Mouse (Mus musculus): ENCODE results near the gene Atp1b3.
"Not testable (repeated sequence)": the region's sequence is repeated elsewhere in the genome, so short reads cannot be mapped to it uniquely, and the experiment has no call there.

Gene Atp1b3

DNA sequence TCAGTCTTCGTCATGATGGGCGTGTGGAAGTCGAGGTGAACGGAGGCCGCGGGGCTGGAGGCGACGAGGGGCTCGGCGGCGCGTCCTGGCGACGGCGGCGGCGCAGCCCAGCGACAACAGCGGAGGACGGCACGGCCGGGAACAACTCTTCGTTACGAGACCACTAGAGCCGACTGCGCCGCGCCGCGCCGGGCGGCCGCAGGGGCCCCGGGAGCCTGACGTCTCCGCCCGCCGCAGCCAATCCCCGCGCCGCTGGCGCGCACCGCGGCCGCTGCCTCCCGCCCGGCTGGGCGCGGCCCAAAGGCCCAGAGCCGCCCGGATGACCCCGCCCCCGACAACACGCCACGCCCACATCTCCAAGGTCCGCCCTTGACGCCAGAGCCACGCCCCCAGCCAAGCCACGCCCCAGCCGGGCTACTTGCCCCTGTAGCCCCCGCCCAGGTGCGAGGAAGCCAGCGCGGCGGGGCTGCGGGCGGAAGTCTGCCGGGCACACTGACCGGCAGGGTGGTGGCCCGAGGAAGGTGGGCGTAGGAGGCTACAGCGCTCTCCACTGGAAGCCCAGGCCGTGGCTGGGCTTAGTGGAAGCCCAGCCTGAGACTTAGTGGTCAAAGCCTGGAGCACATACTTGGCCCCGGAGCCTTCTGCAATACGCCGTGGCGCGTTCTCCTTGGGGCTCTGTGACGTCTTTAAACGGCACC is at the start of gene Atp1b3:
Gene Atp1b3 (minus strand): TSS at position 302 of the 698 bp plus-strand sequence.
- DNase-seq, result peak; percentile 98

GRCm38 (mm10) chr9:96412821-96413405 is 48.7 kb upstream of the Atp1b3 start:
- DNase-seq, result no peak

DNA sequence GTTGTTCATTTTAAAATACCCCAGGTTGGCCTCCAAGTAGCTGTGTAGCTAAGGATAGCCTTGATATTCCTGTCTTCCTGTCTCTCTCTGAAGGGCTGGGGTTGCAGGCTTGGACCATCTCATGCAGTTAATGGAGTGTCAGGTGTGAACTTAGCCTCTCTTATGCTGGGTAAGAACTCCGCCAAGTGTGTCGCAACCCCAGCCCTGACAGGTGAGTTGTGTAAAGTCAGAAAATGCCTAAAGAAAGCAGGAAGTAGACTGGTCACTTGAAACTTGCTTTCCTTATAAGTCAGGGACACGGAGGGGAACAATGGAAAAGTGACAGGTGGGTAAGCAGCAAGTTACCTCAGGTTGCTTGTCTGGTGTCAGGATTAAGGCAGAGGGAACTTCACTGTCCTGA is 40.1 kb upstream of the Atp1b3 start:
- peak; percentile 82 for DNase-seq

DNA sequence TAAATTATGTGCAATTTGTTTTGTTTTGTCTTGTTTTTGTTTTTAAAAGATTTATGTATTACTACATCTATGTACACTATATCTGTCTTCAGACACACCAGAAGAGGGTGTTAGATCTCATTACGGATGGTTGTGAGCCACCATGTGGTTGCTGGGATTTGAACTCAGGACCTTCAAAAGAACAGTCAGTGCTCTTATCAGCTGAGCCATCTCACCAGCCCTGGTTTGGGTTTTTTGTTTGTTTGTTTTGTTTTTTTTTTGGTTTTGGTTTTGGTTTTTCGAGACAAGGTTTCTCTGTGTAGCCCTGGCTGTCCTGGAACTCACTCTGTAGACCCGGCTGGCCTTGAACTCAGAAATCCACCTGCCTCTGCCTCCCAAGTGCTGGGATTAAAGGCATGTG is 35.7 kb upstream of the Atp1b3 start:
- not testable (repeated sequence) for DNase-seq

DNA sequence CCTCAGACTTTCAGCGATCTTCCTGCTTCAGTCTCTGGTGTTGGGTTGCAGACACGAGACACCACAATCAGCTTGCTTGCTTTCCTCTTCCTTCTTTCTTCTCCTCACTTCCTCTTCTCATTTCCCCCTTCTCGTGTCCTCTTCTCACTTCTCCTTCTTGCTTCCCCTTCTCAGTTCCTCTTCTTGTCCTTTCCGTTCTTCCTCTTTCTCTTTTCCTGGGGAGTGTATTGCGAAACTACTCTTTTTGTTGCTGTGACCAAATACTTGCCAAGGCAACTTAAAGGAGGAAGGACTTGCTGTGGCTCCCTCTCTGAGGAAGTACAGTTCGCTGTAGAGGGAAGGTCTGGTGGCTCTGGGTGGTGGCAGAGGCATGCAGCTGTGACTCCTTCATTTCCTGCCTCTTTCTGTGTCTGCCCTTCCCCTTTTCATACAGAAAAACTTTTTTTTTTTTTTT is 35.2 kb upstream of the Atp1b3 start:
- no peak for DNase-seq

- no peak for DNase-seq
These were observed 34.4 kb upstream of the Atp1b3 start for GRCm38 (mm10) chr9:96398614-96399013.

- DNase-seq, result no peak
These were observed 33.9 kb upstream of the Atp1b3 start for GRCm38 (mm10) chr9:96398165-96398564.

DNA sequence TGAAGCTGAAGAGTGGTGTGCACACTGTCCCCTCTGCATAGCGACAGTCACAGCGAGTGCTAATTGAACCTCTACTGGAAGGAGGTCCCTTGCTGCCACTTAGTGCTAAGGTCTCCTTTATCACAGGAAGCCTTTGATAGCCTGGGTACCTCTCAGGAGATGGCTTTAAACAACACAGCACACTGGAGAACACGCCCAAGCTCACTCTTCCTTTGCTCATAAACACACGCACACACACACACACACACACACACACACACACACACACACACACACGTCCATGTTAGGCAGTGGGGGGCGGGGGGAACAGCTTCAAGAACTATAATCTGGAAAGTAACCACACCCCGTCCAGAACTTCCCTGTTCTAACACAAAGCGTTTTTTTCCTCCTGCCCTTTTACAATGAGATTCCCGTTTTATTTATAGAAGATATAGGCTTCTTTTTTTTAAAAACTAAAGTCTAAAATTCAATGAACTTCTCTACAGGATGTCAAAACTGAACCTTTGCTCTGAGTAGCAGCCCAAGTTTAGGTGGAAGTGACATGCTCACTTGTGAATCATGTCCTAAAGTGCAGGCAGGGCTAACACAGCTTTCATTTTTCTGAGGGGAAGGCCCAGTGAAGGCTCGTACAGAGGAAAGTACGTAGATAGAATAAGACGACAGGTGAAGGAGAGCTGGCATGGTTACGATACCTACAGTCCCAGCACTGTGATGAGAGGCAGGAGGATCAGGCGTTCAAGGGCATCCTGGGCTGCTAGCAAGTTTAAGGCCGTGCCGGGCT is 30.9 kb upstream of the Atp1b3 start:
- DNase-seq, result peak; percentile 76

- DNase-seq, result no peak
These were observed 29.5 kb upstream of the Atp1b3 start for GRCm38 (mm10) chr9:96393731-96394235.

DNA sequence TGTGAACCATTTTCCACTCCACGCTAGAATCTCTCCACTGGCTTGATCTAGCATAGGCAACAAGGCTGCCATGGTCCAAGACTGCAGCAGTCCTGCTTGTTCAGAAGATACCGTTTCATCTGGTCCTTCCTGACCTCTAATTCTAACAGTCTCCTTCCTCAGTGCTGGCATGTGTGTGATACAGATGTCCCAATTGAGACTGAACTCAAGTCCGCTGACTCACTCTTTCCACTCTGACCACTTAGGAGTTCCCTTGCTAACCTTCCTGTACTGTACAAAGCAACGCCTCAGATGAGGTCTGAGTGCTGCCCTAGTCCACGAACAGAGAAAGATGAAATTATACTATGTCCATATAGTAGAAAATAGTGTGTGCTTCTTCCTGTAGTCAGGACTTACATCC is 28.9 kb upstream of the Atp1b3 start:
- no peak for DNase-seq

- DNase-seq, result peak; percentile 61
These were observed 27.7 kb upstream of the Atp1b3 start for GRCm38 (mm10) chr9:96391921-96392320.

DNA sequence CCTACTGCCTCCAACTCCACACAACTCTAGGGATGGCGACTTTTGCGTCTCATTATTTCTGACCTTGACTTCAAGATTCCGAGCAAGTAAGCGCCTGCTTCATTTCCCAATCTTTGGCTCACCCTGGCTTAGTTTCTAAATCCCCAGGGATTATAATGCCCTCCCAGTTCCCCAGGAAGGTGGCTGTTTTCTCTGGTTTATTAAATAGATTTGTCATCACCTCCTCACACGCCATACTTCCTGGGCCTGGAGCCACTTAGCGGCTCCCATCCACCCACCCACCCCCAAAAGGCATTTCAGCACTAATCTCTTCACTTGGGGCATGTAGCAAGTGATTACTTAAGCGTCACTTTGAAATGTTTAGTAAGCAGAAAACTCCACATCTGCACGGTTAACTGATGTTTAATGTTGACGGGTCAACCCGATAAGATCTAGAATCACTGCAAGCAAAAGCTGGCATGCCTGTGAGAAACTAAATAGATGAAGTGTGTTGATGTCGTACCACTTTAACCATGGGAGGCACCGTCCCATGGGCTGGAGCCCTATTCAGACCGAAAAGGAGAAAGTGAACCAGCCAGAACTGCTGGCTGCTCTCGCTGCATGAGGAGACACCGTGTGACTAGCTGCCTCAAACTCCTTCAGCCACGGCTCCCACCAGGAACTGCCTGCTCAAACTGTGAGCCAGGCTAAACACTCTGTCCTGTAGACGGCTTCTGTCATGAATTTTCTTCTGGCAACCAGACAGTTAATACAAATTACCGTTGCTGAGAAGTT is 19.7 kb upstream of the Atp1b3 start:
- DNase-seq, result no peak

DNA sequence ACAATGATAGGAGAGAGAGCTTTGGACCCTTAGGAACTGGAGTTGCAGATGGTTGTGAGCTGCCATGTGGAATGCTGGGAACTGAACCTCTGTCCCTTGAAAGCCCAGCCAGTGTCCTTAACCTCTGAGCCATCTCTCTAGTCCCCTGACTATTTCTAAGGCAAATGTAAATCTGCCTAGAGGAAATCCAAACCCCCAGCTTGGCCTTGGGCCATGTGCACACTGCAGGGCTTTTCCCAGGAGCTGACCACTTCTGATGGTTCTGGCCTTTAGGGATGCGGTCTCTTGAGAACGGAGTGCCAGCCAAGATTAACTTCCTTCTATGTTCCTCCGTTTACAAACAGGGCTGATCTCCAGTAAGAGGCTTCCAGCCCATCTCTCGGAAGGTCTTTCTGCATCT is 18.5 kb upstream of the Atp1b3 start:
- no peak for DNase-seq

GRCm38 (mm10) chr9:96381393-96381792 is 17.2 kb upstream of the Atp1b3 start:
- peak; percentile 86 for DNase-seq

GRCm38 (mm10) chr9:96379551-96379950 is 15.3 kb upstream of the Atp1b3 start:
- DNase-seq, result peak; percentile 77

DNA sequence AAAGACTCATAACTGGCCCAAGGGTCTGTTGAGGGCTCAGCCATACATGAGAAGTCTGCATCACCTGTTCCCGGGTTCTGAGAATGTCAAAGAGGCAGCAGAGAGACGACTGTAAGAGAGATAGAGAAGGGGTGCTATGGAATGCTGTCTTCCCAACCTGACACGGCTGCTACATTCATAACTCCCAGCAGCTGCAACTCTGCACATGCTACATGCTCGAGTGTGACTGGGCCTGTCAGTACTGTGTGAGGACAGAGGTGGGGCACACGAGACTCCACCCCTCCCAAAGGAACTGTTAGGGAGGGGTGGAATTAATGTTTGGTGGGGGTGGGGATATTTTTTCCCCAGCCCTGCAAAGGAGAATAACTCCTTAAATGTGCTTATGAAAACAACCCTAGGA is 14.5 kb upstream of the Atp1b3 start:
- DNase-seq, result no peak

GRCm38 (mm10) chr9:96377096-96377495 is 12.9 kb upstream of the Atp1b3 start:
- DNase-seq, result no peak

DNA sequence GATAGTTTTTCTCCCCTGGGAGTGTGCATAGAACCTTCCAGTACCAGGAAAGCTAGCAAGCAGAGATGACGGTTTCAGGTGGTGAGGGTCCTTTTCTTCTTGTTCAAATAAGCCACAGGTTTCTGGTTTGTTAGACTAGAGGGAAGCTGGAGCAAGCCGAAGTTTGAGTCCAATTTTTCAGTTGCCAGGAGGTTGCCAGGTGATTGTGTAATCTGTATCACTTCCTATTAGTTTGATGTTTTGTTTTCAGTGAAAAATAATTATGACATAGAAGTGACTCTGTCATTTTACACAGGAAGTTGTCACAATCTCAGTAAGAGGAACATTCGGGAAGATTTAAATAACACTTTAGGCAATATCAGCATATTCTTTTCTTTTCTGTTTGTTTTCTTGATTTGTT is 11.6 kb upstream of the Atp1b3 start:
- DNase-seq, result peak; percentile 70

DNA sequence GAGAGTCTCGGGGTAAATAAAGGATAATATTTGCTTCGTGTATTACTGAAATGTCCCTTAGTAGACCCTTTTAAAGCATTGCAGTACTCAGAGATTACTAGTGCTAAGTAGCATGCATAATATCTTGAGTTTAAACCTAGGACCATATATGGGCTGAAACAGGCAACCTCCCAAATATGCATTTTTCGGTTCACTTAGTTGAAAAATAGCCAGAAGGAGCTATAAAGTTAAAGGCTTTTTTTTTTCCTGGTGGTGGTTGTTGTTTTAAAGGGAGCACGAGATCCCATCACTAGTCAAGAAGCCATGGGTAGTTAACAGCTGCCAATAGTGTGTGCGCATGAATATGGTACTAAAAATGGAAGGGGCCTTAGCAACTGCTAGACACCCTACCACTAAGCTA is 6.8 kb upstream of the Atp1b3 start:
- no peak for DNase-seq

DNA sequence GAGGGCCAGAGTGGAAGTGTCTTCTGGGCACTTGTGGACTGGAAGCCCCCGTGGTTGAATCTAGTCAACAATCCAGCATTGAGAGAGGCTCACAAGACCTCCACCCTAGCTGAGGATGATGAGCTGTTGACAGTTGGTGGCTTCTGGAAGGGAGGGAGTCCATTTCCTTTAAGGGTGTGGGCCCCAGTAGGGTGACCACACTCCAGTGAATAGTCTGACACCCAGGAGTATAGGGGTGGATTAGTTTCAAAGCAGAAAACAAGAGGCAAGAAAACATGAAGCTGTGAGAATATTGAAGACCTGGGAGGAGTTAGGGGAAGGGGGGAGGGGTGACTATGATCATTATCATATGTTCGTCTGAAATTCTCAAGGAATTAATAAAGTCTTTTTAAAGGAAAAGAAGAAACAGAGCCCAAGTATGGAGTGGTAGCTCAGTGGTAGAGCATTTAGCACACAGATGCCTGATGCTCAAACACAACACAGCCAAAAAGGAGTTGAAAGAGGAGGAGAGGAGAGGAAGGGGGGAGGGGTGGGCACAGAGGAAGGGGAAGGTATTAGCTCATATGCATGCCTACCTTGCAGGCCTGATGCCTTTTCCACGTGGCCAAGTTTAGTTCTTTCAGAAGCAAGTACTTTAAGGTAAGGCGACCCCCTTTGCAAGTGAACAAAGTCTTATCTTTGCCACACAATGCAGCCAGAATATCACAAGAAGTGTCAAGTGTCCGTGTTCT is 5.6 kb upstream of the Atp1b3 start:
- no peak for DNase-seq

- no peak for DNase-seq
These were observed 1.1 kb upstream of the Atp1b3 start for GRCm38 (mm10) chr9:96365271-96365872.
